Mouse (Mus musculus) heart, postnatal 0 days (tissue): ENCODE data around the gene Kif5a.

Experiments used
- CTCF ChIP-seq: IDR thresholded peaks from 2 replicates; pipeline ENCODE4 v1.5.1; 2016; ENCODE audit warnings: antibody characterized with exemption, control low read depth, low read depth
- EP300 ChIP-seq: IDR thresholded peaks from 2 replicates; pipeline ENCODE4 v1.6.1; 2016; ENCODE audit warnings: antibody characterized with exemption, low read depth

- TF ChIP-seq CTCF (no peak), EP300 (no peak)
Measured at GRCm38 (mm10) chr10:127236541-127236940, 26.6 kb downstream of the Kif5a start.
